Mouse (Mus musculus): Measurements from ENCODE around the gene Rbm42.

The Rbm42 gene

DNA sequence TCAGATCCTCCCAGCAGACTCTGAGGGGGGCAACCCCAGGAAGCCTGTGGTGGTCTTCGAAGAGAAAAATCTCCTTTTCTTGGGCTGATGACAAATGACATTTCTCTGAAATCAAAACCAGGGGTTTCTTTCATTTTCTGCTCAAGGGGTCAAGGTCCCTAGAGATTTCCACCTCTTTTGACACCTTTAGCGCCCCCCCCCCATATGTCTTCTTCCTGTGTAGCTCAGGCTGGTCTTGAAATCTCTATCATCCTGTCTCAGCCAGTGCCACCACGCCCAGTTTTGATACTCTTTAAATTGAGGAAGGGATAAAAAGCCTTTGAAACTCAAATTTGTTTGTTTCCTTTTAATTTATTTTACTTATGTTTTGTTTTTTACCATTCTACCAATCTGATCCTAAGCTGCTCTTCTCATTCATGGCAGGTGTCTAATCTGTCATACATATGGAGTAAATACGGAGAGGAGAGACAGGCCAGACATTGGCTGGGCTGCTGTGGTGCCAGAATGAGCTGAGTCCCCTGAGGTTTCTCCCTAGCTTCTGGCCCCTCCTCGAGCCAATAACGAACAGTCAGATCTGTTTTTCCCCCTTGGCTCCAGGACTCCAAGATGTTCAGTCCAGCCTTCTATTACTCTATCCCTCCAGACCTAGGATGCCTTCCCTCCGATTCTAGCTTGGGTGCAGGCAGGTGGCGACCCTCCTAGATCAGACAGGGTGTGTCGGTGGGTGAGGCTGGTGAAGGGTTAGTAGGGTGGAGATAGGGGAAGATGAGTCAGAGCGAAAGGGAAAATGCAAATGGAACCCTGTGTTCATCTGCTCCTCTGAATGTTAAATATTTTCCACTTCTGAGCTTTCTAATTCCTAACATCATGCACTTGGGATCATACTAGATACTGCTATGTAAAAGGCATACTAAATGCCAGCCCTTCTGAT lies 56.3 kb downstream of the Rbm42 start:
- in situ Hi-C loops (cut with MboI; ENCODE audit: unreplicated experiment in 2 of 2), result no loop called here

DNA sequence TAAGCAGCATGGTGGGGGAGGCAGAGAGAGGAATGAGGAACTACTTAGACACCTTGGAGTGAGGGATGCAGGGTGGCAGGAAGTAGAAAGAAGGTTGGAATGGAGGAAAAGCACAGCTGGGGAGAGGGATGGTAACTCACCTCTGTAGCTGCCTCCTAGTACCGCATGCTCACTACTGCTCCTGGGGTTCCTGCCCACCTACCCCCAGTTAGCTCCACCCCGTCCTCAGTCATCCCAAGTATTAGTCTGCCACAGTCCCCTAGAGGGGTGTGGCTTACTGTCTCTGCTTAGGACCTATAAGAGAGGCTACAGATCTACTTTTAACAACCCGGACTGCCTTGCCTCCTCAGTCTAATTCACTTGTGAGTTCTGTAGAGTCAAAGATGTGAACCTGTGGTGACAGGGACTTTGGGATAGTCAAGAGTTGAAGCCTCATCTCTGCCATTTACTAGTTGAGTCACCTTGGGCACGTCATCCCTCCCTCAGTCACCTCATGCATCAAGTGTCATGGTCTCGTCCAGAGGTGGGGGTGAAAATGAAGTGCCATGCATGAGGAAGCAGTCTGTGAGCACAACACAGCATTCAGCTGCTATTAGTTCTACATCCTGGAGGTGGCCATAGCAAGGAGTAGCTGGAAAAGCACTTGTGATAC lies 57.2 kb downstream of the Rbm42 start:
- in situ Hi-C loops (cut with MboI; ENCODE audit: unreplicated experiment in 2 of 2), result no loop called here

DNA sequence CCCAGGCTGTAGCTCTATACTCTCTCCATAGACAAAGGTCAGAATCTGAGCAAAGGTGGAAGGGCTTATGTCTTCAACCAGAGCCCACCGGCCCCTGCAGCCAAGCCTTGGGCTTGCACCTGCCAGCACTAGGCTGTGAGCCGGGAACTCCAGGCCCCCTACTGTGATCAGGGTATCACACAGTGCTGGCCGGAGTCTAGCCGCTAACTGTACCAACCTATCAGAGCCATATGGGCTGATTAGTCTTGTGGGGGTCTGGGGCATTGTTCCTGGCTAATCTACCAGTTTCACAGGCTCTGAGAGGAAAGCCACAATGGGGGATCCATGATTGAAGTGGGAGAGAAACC lies 58.5 kb downstream of the Rbm42 start:
- in situ Hi-C loops (cut with MboI; ENCODE audit: unreplicated experiment in 2 of 2), result no loop called here

Data from v-Abl transformed pro-B cells (cell line).